Mouse (Mus musculus): ENCODE results near the gene Stk38.

Stk38 gene

DNA sequence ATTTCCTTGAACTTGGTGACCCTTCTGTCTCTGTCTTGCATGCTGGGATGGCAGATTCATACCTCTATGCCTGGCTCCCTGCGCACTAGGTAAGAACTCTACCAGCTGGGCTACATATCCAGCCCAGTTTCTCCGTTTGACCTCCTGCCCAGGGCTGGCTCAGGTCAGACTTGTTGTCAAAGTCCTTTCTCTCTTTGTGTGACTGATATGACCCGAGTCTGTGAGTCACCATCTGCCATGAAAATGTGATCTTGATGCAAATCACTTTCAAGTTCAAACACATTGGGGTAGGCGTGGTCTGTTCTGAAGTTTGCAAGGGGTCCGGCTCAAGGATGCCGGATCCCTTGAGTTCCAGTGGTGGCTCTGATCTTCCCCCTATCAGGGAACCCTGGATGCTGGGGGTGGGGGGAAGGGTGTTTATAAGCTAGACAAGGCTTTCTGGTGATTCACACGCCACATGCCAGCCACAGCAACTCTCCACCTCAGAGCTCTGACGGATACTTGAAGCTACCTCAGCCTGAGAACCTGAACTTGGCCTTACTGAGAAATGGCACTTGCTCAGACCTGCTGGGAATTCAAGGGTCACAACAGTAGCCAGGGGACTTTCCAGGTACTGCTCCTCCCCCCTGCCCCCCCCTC lies 82.7 kb downstream of the Stk38 start:
- DNase-seq, result no peak

DNA sequence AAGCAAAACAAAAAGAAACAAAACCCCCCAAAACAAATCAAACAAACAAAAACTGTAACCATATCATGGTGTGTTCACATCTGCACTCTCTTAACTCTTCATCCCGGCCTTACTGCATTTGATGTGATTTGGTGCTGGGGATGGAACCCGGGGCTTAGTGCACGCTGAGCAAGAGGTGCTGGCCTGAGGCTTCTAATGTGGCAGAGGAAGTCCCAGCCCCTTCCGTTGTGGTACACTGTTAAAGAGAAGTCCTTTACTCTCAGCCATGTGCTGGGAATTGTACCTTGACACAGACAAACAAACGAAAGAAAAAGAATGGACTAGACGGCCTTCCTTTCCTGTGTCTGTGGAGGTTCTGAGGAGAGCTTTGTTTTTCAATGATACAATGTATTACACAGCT lies 85.7 kb downstream of the Stk38 start:
- DNase-seq, result no peak

DNA sequence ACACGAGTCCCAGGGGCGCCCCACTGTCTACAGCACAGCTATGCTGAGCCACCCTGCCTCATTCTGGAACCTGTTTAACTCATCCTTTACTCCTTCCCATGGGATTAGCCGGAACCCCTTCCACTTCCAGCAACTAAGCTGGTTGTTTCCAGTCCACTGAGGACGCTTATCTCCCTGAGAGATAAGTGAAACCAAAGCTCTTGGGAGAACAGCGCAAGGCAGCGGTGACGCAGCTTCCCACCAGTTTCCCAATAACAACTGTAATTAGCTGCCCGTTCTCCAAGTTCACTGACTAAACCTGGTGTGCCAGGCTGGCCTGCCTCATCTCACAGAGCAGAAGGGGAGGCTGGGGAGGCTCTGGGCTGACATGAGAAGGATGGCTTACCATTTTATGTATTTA lies 86.7 kb downstream of the Stk38 start:
- no peak for DNase-seq
